Mouse (Mus musculus) midbrain, postnatal 0 days (tissue): ENCODE data around the gene Zmiz2. TPM values are rescaled to one million over a fixed set of nuclear protein-coding genes. Genes with fewer than 3 reads are reported as not detected.

Experiments used
- ATAC-seq: fragments of 200-750 bp; cut with Nextera tagmentation; 2 replicates; pipeline ENCODE4 v1.8.0; 2017; ENCODE audit warnings: moderate number of reproducible peaks, mild to moderate bottlenecking, moderate TSS enrichment, moderate library complexity; ENCODE audit not compliant: low FRiP score
- DNase-seq: peaks from one replicate; pipeline ENCODE4 v3.0.0-alpha.2; 2015; ENCODE audit warnings: low spot score
- H3K27ac ChIP-seq: fragments of 300-500 bp; sonication (generic); 2 replicates; pipeline ENCODE4 v1.5.1; 2014; ENCODE audit warnings: low read depth, mild to moderate bottlenecking, low read length, mixed read lengths
- H3K27me3 ChIP-seq: fragments of 300-500 bp; sonication (generic); 2 replicates; pipeline ENCODE4 v1.6.1; 2014; ENCODE audit warnings: low read length, control low read depth, mixed read lengths; ENCODE audit not compliant: insufficient read depth
- H3K36me3 ChIP-seq: fragments of 300-500 bp; sonication (generic); 2 replicates; pipeline ENCODE4 v1.6.1; 2014; ENCODE audit warnings: low read length, control low read depth, mixed read lengths; ENCODE audit not compliant: insufficient read depth
- H3K4me1 ChIP-seq: fragments of 300-500 bp; sonication (generic); 2 replicates; pipeline ENCODE4 v1.6.1; 2014; ENCODE audit warnings: mild to moderate bottlenecking, control low read depth, antibody characterized with exemption, low read length, mixed read lengths; ENCODE audit not compliant: insufficient read depth
- H3K4me2 ChIP-seq: fragments of 300-500 bp; sonication (generic); 2 replicates; pipeline ENCODE4 v1.6.1; 2014; ENCODE audit warnings: low read depth, mild to moderate bottlenecking, low read length, mixed read lengths; ENCODE audit not compliant: poor library complexity, severe bottlenecking
- H3K4me3 ChIP-seq: fragments of 300-500 bp; sonication (generic); 2 replicates; pipeline ENCODE4 v1.5.1; 2014; ENCODE audit warnings: low read depth, mild to moderate bottlenecking, low read length, moderate library complexity
- H3K9ac ChIP-seq: fragments of 300-500 bp; sonication (generic); replicated peaks from 2 replicates; pipeline ENCODE4 v1.6.1; 2014; ENCODE audit warnings: mild to moderate bottlenecking, low read length, moderate library complexity, mixed read lengths; ENCODE audit not compliant: poor library complexity, severe bottlenecking
- H3K9me3 ChIP-seq: fragments of 300-500 bp; sonication (generic); 2 replicates; pipeline ENCODE4 v1.6.1; 2016; ENCODE audit warnings: low read length, control low read depth
- CTCF ChIP-seq: IDR thresholded peaks from 2 replicates; pipeline ENCODE4 v1.5.1; 2016; ENCODE audit warnings: antibody characterized with exemption, mild to moderate bottlenecking
- WGBS: fragments of 180-500 bp; shearing (Covaris S2); extraction: QIAGEN DNeasy Blood & Tissue Kit; methylation state at CpG from one replicate; pipeline ENCODE4 v1.1.7; 2014; 5-methylcytosine and 5-hydroxymethylcytosine counted together
- polyA plus RNA-seq: library from polyadenylated mRNA; unstranded; fragments of >200 nt; fragmentation: Nextera tagmentation; extraction: Ambion mirVana; gene quantifications from 2 replicates; pipeline ENCODE4 v1.2.1, GENCODE M21; 2015
- total RNA-seq: library from RNA; depleted of rRNA; stranded (reverse); fragments of >200 nt; gene quantifications from 2 replicates; pipeline ENCODE4 v1.2.3, GENCODE M21; 2014

Gene Zmiz2
- total and polyA plus RNA-seq, 2 experiments from 2014 or later, result 36.0 to 153 TPM

GRCm38 (mm10) chr11:6420283-6420703, 31.4 kb downstream of the Zmiz2 start:
- TF ChIP-seq CTCF, result no peak
- Histone ChIP-seq H3K4me1 (peaks cover 13% of the 10 kb centered on the region; the same call in 1 of the 2 replicates), H3K27ac (no peak overlapping the region), H3K9me3 (no peaks in the 10 kb centered on the region), H3K4me2 (no peak overlapping the region), H3K4me3 (no peak overlapping the region), H3K9ac (no peak overlapping the region), H3K27me3 (no peaks in the 10 kb centered on the region), H3K36me3 (peaks cover 21% of the 10 kb centered on the region)
- ATAC-seq (no peak), DNase-seq (no peak)
- WGBS, result 15% methylated on average over 1 of the region's 1 CpGs

GRCm38 (mm10) chr11:6420722-6421350, 32.0 kb downstream of the Zmiz2 start:
- Histone ChIP-seq H3K9me3 (no peaks in the 10 kb centered on the region), H3K4me2 (no peak overlapping the region), H3K4me1 (peaks cover 13% of the 10 kb centered on the region; the same call in 1 of the 2 replicates), H3K27me3 (no peaks in the 10 kb centered on the region), H3K9ac (no peak overlapping the region), H3K4me3 (no peak overlapping the region), H3K36me3 (peaks cover 21% of the 10 kb centered on the region), H3K27ac (no peak overlapping the region)
- DNase-seq (no peak), ATAC-seq (no peak)
- WGBS, result 72% methylated on average over 2 of the region's 2 CpGs
- no peak for TF ChIP-seq CTCF

DNA sequence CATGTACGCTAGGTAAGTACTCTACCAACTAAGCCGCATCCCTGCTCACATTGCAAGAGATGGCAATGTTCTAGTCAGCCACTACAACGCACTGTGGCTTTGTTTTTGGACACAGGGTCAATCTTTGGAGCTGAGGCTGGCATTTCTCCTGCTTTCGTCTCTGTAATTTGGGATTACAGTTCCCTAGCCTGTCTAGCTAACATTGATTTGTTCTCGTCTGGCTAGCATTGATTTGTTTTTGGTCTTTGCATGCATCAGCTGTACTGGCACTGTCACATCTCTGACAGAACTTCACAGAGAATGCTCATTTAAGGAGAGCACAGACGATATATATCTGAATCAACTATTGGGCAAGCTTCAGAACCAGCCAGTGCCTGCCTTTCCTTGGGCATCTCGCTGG, 41.3 kb downstream of the Zmiz2 start:
- Histone ChIP-seq H3K4me3 (no peak overlapping the region), H3K4me1 (no peaks in the 10 kb centered on the region), H3K4me2 (no peak overlapping the region), H3K9me3 (no peaks in the 10 kb centered on the region), H3K9ac (no peak overlapping the region), H3K36me3 (peaks cover 29% of the 10 kb centered on the region), H3K27ac (no peak overlapping the region), H3K27me3 (no peaks in the 10 kb centered on the region)
- 92% methylated on average over 7 of the region's 7 CpGs for WGBS
- ATAC-seq (no peak), DNase-seq (no peak)
- no peak for TF ChIP-seq CTCF

DNA sequence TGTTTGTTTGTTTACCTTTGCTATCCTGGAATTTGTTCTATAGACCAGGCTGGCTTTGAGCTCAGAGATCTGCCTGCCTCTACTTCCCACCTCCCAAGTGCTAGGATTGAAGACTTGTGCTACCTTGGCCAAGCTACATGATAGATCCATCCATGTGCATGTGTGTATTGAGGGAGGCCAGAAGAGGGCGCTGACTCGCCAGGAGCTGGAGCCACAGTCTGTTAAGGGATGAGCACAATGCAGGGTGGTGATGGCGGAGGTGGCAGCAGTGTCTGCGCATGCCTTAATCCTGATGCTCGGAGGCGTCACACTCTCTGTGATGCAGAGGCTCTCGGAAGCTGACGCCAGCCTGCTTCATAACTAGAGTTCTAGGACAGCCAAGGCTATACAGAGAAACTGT, 47.6 kb downstream of the Zmiz2 start:
- TF ChIP-seq CTCF, result peak; percentile 63
- DNase-seq, result peak; percentile 47
- ATAC-seq, result no peak
- H3K4me2 ChIP-seq, result no peak overlapping the region
- no peaks in the 10 kb centered on the region for H3K27me3 ChIP-seq
- H3K4me3 ChIP-seq, result no peak overlapping the region
- H3K27ac ChIP-seq, result no peak overlapping the region
- H3K9me3 ChIP-seq, result no peaks in the 10 kb centered on the region
- no peaks in the 10 kb centered on the region for H3K4me1 ChIP-seq
- peaks cover 10% of the 10 kb centered on the region for H3K36me3 ChIP-seq
- no peak overlapping the region for H3K9ac ChIP-seq
- WGBS, result 62% methylated on average over 8 of the region's 8 CpGs

DNA sequence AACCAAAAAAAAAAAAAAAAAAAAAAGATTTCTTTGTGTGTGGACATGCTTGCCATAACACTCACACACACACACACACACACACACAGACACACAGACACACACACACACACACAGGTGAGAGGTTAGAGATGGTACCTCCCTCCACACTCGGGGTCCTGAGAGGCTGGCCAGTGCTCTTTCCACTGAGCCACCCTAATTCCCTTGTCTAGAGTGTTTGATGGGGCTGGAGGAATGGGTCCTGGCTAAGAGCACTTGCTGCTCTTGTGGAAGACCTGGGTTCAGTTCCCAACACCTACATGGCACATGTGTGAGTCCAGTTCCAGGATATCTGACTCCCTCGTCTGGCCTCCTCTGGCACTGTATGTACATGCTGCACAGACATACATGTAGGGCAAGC, 48.8 kb downstream of the Zmiz2 start:
- no peaks in the 10 kb centered on the region for H3K4me1 ChIP-seq
- H3K4me2 ChIP-seq, result no peak overlapping the region
- no peak for TF ChIP-seq CTCF
- H3K27ac ChIP-seq, result no peak overlapping the region
- DNase-seq (no peak), ATAC-seq (no peak)
- no peak overlapping the region for H3K9ac ChIP-seq
- H3K9me3 ChIP-seq, result no peaks in the 10 kb centered on the region
- WGBS, result 99% methylated on average over 2 of the region's 2 CpGs
- no peak overlapping the region for H3K4me3 ChIP-seq
- peaks cover 4% of the 10 kb centered on the region; the same call in 1 of the 2 replicates for H3K36me3 ChIP-seq
- H3K27me3 ChIP-seq, result no peaks in the 10 kb centered on the region

DNA sequence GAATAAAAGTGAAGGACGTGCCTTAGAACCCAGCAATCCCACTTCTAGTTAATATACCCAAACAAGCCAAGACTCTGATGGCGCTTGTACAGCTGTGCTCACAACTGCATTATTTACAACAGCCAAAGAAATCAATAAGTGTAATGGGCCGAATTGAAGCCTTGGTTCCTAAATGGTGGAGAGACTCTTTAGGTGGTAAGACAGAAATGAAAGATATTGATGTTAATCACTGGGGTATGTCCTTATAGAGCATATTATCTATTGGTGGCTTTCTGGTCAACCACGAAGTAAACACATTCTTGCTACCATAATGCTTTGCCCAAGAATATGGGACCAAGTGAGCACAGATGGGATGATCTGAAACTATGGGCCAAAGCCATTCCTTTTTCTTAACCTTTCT, 51.3 kb downstream of the Zmiz2 start:
- TF ChIP-seq CTCF, result no peak
- ATAC-seq (no peak), DNase-seq (no peak)
- Histone ChIP-seq H3K4me1 (no peaks in the 10 kb centered on the region), H3K27ac (no peak overlapping the region), H3K9ac (no peak overlapping the region), H3K36me3 (no peaks in the 10 kb centered on the region), H3K27me3 (no peaks in the 10 kb centered on the region), H3K4me2 (no peak overlapping the region), H3K4me3 (no peak overlapping the region), H3K9me3 (no peaks in the 10 kb centered on the region)
- 94% methylated on average over 4 of the region's 4 CpGs for WGBS
